Mouse (Mus musculus) intestine, embryonic 14.5 days (tissue): Measurements from ENCODE around the gene Gm44511. TPM values are rescaled to one million over a fixed set of nuclear protein-coding genes. Genes with fewer than 3 reads are reported as not detected.

Source experiments
- ATAC-seq: fragments of 200-750 bp; cut with Nextera tagmentation; replicated peaks from 2 replicates; pipeline ENCODE4 v1.8.0; 2017; ENCODE audit warnings: low read depth, moderate number of reproducible peaks, moderate TSS enrichment, moderate library complexity; ENCODE audit not compliant: low FRiP score, low TSS enrichment
- DNase-seq: peaks from one replicate; pipeline ENCODE4 v3.0.0-alpha.2; 2018; ENCODE audit warnings: low spot score
- H3K27ac ChIP-seq: fragments of 300-500 bp; sonication (generic); 2 replicates; pipeline ENCODE4 v1.5.1; 2014; ENCODE audit warnings: low read depth, mild to moderate bottlenecking, control low read depth
- H3K27me3 ChIP-seq: fragments of 300-500 bp; sonication (generic); replicated peaks from 2 replicates; pipeline ENCODE4 v1.6.1; 2014; ENCODE audit warnings: low read length, control low read depth; ENCODE audit not compliant: control insufficient read depth, insufficient read depth
- H3K36me3 ChIP-seq: fragments of 300-500 bp; sonication (generic); 2 replicates; pipeline ENCODE4 v1.6.1; 2014; ENCODE audit warnings: low read length, control low read depth; ENCODE audit not compliant: control insufficient read depth, insufficient read depth
- H3K4me1 ChIP-seq: fragments of 300-500 bp; sonication (generic); replicated peaks from 2 replicates; pipeline ENCODE4 v1.6.1; 2014; ENCODE audit warnings: low read length, control low read depth, mixed read lengths; ENCODE audit not compliant: control insufficient read depth, insufficient read depth
- H3K4me2 ChIP-seq: fragments of 300-500 bp; sonication (generic); 2 replicates; pipeline ENCODE4 v1.6.1; 2014; ENCODE audit warnings: low read length
- H3K4me3 ChIP-seq: fragments of 300-500 bp; sonication (generic); 2 replicates; pipeline ENCODE4 v1.5.1; 2014; ENCODE audit warnings: low read depth, low read length, control low read depth, mixed read lengths
- H3K9ac ChIP-seq: fragments of 300-500 bp; sonication (generic); 2 replicates; pipeline ENCODE4 v1.6.1; 2014; ENCODE audit warnings: mild to moderate bottlenecking, low read length
- H3K9me3 ChIP-seq: fragments of 300-500 bp; sonication (generic); 2 replicates; pipeline ENCODE4 v1.6.1; 2016; ENCODE audit warnings: low read length, control low read depth; ENCODE audit not compliant: control insufficient read depth
- WGBS: fragments of 180-500 bp; shearing (Covaris S2); extraction: QIAGEN DNeasy Blood & Tissue Kit; methylation state at CpG from one replicate; pipeline ENCODE4 v1.1.7; 2014; 5-methylcytosine and 5-hydroxymethylcytosine counted together
- polyA plus RNA-seq: library from polyadenylated mRNA; unstranded; fragments of >200 nt; fragmentation: Nextera tagmentation; extraction: Ambion mirVana; gene quantifications from 2 replicates; pipeline ENCODE4 v1.2.1, GENCODE M21; 2014

Gm44511 gene
- polyA plus RNA-seq, 1 experiment from 2014 or later, result 0.62 TPM

DNA sequence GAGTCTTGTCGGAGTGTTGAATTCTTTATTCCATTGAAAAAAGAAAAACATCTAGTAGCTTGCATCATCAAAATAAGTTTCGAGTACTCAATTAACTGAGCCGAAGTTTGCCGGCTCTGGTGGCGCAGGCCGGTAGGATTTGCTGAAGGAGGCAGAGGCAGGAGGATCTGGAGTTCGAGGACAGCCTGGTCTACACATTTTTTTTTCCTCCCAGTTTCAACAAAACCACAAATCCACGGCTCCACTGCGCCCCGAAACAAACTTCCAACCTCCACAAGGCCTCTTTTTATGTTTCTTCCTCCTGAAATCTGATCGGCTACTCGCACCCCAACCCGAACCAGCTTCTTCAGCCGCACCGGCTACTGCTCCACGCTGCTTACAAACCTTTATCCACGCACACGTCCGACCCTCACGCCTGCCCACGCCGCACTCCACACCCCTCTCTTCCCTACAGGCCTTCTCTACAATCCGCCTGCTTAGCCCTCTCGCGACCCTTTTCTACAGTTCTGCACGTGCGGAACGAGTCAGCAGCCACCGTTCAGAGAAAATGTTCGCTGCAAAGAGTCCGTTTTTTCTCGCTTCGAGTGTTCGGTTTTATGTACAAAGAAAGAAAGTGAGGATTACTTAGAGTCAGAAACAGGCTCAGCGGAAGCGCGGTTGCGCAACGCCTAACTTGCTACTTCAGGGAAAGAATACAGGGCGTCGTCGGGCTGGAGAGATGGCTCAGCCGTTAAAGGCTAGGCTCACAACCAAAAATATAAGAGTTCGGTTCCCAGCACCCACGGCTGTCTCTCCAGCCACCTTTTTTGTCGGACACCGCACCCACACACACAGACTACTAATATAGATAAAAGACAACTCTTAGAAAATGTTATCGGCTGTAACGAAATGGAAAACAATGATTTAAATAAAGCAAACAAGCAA is 12.5 kb upstream of the Gm44511 start:
- WGBS, result under 1% methylated on average over 49 of the region's 49 CpGs
- DNase-seq (peak; percentile 98), ATAC-seq (peak; percentile 63)
- Histone ChIP-seq H3K36me3 (no peaks in the 10 kb centered on the region), H3K27ac (peak overlapping the region; percentile 96), H3K4me1 (peaks cover 8% of the 10 kb centered on the region), H3K9me3 (no peaks in the 10 kb centered on the region), H3K27me3 (no peaks in the 10 kb centered on the region), H3K4me2 (peak overlapping the region; percentile 66), H3K9ac (peak overlapping the region; percentile 84), H3K4me3 (peak overlapping the region; percentile 75)

- peak overlapping the region; percentile 75 for H3K4me3 ChIP-seq
- H3K4me1 ChIP-seq, result peaks cover 8% of the 10 kb centered on the region
- H3K4me2 ChIP-seq, result peak overlapping the region; percentile 53
- H3K9me3 ChIP-seq, result no peaks in the 10 kb centered on the region
- ATAC-seq (peak; percentile 10; the same call in 1 of the 2 replicates), DNase-seq (peak; percentile 74)
- no peaks in the 10 kb centered on the region for H3K36me3 ChIP-seq
- H3K27me3 ChIP-seq, result no peaks in the 10 kb centered on the region
- under 1% methylated on average over 14 of the region's 14 CpGs for WGBS
- peak overlapping the region; percentile 96 for H3K27ac ChIP-seq
- peak overlapping the region; percentile 84 for H3K9ac ChIP-seq
Measured at GRCm38 (mm10) chr6:128837454-128838341, 11.6 kb upstream of the Gm44511 start.

- no peak overlapping the region for H3K27ac ChIP-seq
- H3K4me1 ChIP-seq, result peaks cover 5% of the 10 kb centered on the region
- WGBS, result 80% methylated on average over 6 of the region's 6 CpGs
- ATAC-seq, result no peak
- H3K4me2 ChIP-seq, result peak overlapping the region; percentile 53
- no peaks in the 10 kb centered on the region for H3K9me3 ChIP-seq
- H3K36me3 ChIP-seq, result no peaks in the 10 kb centered on the region
- no peak for DNase-seq
- H3K9ac ChIP-seq, result no peak overlapping the region
- 0 out of 2 replicates have a peak overlapping the region, but pooled peaks have one; percentile 75 for H3K4me3 ChIP-seq
- H3K27me3 ChIP-seq, result no peaks in the 10 kb centered on the region
Measured at GRCm38 (mm10) chr6:128836955-128837334, 10.8 kb upstream of the Gm44511 start.

DNA sequence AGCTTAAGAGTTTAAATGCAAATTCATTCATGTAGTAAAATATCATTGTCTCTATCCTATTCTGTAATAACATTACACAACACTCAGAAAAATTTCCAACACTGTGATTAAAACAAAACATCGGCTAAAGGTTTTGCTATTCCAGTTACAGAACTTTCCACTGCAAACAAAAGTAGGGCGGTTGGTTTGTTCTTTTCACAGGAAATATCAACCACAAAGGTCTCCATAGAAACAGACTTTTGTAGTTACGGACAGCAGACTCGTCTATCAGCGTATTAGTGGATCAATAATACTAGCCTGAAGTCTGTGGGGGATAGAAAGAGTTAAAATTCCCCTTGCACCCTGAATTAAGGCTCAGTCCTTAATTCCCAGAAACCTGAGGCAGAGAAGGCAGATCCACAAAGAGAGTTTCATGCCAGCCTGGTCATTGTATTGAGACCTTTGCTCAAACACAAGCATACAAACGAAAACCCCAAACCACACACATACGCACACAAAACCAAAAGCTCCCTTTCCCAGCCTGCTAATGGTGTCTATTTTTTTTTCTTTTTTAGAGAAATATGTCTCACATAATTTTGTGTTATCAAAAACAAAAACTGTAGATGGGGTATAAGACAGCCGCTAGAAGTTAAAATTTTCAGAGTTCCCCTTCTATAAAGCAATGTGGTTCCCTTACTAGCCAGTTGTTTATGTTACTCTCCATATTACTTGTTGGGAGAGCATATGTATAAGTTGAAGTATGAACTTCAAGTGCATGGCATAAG is 10.3 kb upstream of the Gm44511 start:
- H3K4me1 ChIP-seq, result no peaks in the 10 kb centered on the region
- no peak overlapping the region for H3K4me2 ChIP-seq
- H3K27me3 ChIP-seq, result no peaks in the 10 kb centered on the region
- no peak overlapping the region for H3K9ac ChIP-seq
- WGBS, result 82% methylated on average over 8 of the region's 8 CpGs
- ATAC-seq, result no peak
- H3K27ac ChIP-seq, result no peak overlapping the region
- no peaks in the 10 kb centered on the region for H3K9me3 ChIP-seq
- H3K36me3 ChIP-seq, result no peaks in the 10 kb centered on the region
- no peak overlapping the region for H3K4me3 ChIP-seq
- no peak for DNase-seq

DNA sequence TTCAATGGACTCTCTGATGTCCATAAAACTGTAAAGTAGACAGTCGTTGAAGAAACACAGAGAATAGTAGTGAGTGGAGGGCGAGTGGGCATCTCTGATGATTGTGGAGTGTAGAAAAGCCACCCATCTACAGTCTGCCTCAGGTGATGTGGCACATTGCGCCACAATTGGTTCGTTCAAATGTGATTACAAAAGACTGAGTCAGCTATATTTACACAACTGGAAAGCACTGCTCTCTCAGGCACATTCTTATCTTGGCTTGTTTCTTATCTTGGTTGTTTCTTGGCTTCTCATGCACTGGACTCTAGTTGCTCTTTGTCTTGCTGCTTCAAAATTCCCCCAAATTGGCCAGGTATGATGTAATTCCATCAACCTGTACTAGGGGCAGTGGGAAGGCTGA is 9.5 kb upstream of the Gm44511 start:
- H3K27me3 ChIP-seq, result no peaks in the 10 kb centered on the region
- no peak overlapping the region for H3K4me2 ChIP-seq
- H3K9me3 ChIP-seq, result no peaks in the 10 kb centered on the region
- ATAC-seq (no peak), DNase-seq (no peak)
- H3K4me3 ChIP-seq, result no peak overlapping the region
- 71% methylated on average over 4 of the region's 4 CpGs for WGBS
- no peaks in the 10 kb centered on the region for H3K36me3 ChIP-seq
- no peaks in the 10 kb centered on the region for H3K4me1 ChIP-seq
- H3K9ac ChIP-seq, result no peak overlapping the region
- no peak overlapping the region for H3K27ac ChIP-seq

DNA sequence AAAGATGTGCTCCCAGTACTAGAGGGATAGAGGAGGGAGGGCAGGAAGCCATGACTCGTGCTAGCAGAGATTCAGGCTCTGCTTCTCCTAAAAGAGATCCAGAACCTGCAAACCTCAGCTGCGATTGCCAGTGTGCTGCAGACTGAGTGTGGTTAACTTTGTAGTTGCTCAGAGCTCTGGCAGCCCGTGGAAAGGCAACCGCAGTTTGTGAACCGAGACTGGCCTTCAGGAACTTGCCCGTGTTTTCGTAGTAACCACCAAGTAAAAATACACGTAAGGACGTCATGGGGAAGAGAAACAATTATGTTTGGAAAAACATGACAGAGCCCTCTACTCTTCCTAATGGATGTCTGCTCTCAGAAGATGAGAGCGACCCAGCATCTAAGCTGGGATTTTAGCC is 6.9 kb upstream of the Gm44511 start:
- Histone ChIP-seq H3K4me3 (no peak overlapping the region), H3K27me3 (no peaks in the 10 kb centered on the region), H3K36me3 (no peaks in the 10 kb centered on the region), H3K9ac (no peak overlapping the region), H3K9me3 (no peaks in the 10 kb centered on the region), H3K4me1 (no peaks in the 10 kb centered on the region), H3K27ac (no peak overlapping the region), H3K4me2 (no peak overlapping the region)
- ATAC-seq (no peak), DNase-seq (no peak)
- WGBS, result 76% methylated on average over 10 of the region's 10 CpGs

GRCm38 (mm10) chr6:128829837-128830236 is 3.7 kb upstream of the Gm44511 start:
- H3K4me2 ChIP-seq, result no peak overlapping the region
- H3K4me1 ChIP-seq, result no peaks in the 10 kb centered on the region
- no peaks in the 10 kb centered on the region for H3K9me3 ChIP-seq
- no peaks in the 10 kb centered on the region for H3K27me3 ChIP-seq
- H3K36me3 ChIP-seq, result no peaks in the 10 kb centered on the region
- H3K4me3 ChIP-seq, result no peak overlapping the region
- DNase-seq, result no peak
- ATAC-seq, result no peak
- WGBS, result 58% methylated on average over 4 of the region's 4 CpGs
- H3K9ac ChIP-seq, result no peak overlapping the region
- H3K27ac ChIP-seq, result no peak overlapping the region

- no peak overlapping the region for H3K9ac ChIP-seq
- no peaks in the 10 kb centered on the region for H3K4me1 ChIP-seq
- H3K4me3 ChIP-seq, result no peak overlapping the region
- no peak for DNase-seq
- H3K27ac ChIP-seq, result no peak overlapping the region
- no peaks in the 10 kb centered on the region for H3K27me3 ChIP-seq
- H3K9me3 ChIP-seq, result no peaks in the 10 kb centered on the region
- no peaks in the 10 kb centered on the region for H3K36me3 ChIP-seq
- ATAC-seq, result no peak
- WGBS, result 87% methylated on average over 3 of the region's 3 CpGs
- H3K4me2 ChIP-seq, result no peak overlapping the region
Measured at GRCm38 (mm10) chr6:128826781-128827180, 666 bp upstream of the Gm44511 start.
